Mouse (Mus musculus): ENCODE measurements around the gene Vgll4. TPM values are rescaled to one million over a fixed set of nuclear protein-coding genes. Genes with fewer than 3 reads are reported as not detected.

Gene Vgll4
- total and polyA plus RNA-seq, 3 experiments: 33.3 to 39.4 (median 35.0) TPM

- Histone ChIP-seq H3K4me3 (ENCODE audit: low read depth, low read length) (no peak overlapping the region), H3K36me3 (replicated peaks) (no peaks in the 10 kb centered on the region), H3K9me3 (replicated peaks) (no peaks in the 10 kb centered on the region), H3K27me3 (ENCODE audit: insufficient read depth, low read length) (peaks cover 6% of the 10 kb centered on the region; the same call in 1 of the 2 replicates), H3K4me1 (ENCODE audit: insufficient read depth, low read depth, low read length) (no peaks in the 10 kb centered on the region)
- no peak for TF ChIP-seq TAL1 (conservative IDR thresholded peaks at IDR 0.05; ENCODE audit: low read depth, low read length)
- no peak for TF ChIP-seq CTCF (IDR thresholded peaks at IDR 0.05; ENCODE audit: low read depth, low read length)
- TF ChIP-seq POLR2AphosphoS5 (IDR thresholded peaks at IDR 0.05; ENCODE audit: insufficient replicate concordance, low read depth, low read length): no peak
- TF ChIP-seq GATA2 (IDR thresholded peaks at IDR 0.05; ENCODE audit: borderline replicate concordance, low read depth, low read length): no peak
- TF ChIP-seq GATA1 (IDR thresholded peaks at IDR 0.05; ENCODE audit: borderline replicate concordance, low read length): no peak
- ATAC-seq (ENCODE audit: extremely low read depth, insufficient number of reproducible peaks, low FRiP score, poor library complexity, severe bottlenecking) (no peak), DNase-seq (ENCODE audit: low spot score) (no peak)
Observed at GRCm38 (mm10) chr6:114957756-114958155, 12.0 kb downstream of the Vgll4 start.

- Histone ChIP-seq H3K36me3 (replicated peaks) (no peaks in the 10 kb centered on the region), H3K4me3 (ENCODE audit: low read depth, low read length) (no peak overlapping the region), H3K27me3 (ENCODE audit: insufficient read depth, low read length) (peaks cover 3% of the 10 kb centered on the region; the same call in 1 of the 2 replicates), H3K4me1 (ENCODE audit: insufficient read depth, low read depth, low read length) (no peaks in the 10 kb centered on the region), H3K9me3 (replicated peaks) (no peaks in the 10 kb centered on the region)
- ATAC-seq (ENCODE audit: extremely low read depth, insufficient number of reproducible peaks, low FRiP score, poor library complexity, severe bottlenecking) (no peak), DNase-seq (ENCODE audit: low spot score) (no peak)
- no peak for TF ChIP-seq GATA1 (IDR thresholded peaks at IDR 0.05; ENCODE audit: borderline replicate concordance, low read length)
- TF ChIP-seq CTCF (IDR thresholded peaks at IDR 0.05; ENCODE audit: low read depth, low read length): no peak
- no peak for TF ChIP-seq GATA2 (IDR thresholded peaks at IDR 0.05; ENCODE audit: borderline replicate concordance, low read depth, low read length)
Observed at GRCm38 (mm10) chr6:114954496-114954895, 15.3 kb downstream of the Vgll4 start.

- Histone ChIP-seq H3K4me1 (ENCODE audit: insufficient read depth, low read depth, low read length) (no peaks in the 10 kb centered on the region), H3K36me3 (replicated peaks) (no peaks in the 10 kb centered on the region), H3K4me3 (ENCODE audit: low read depth, low read length) (no peak overlapping the region), H3K27me3 (ENCODE audit: insufficient read depth, low read length) (peaks cover 4% of the 10 kb centered on the region; the same call in 1 of the 2 replicates), H3K9me3 (replicated peaks) (no peaks in the 10 kb centered on the region)
- ATAC-seq (ENCODE audit: extremely low read depth, insufficient number of reproducible peaks, low FRiP score, poor library complexity, severe bottlenecking): no peak
- no peak for DNase-seq (ENCODE audit: low spot score)
- TF ChIP-seq GATA1 (IDR thresholded peaks at IDR 0.05; ENCODE audit: borderline replicate concordance, low read length): no peak
- no peak for TF ChIP-seq TAL1 (conservative IDR thresholded peaks at IDR 0.05; ENCODE audit: low read depth, low read length)
- TF ChIP-seq GATA2 (IDR thresholded peaks at IDR 0.05; ENCODE audit: borderline replicate concordance, low read depth, low read length): no peak
- TF ChIP-seq POLR2AphosphoS5 (IDR thresholded peaks at IDR 0.05; ENCODE audit: insufficient replicate concordance, low read depth, low read length): no peak
- no peak for TF ChIP-seq CTCF (IDR thresholded peaks at IDR 0.05; ENCODE audit: low read depth, low read length)
Observed at GRCm38 (mm10) chr6:114953601-114954000, 16.2 kb downstream of the Vgll4 start.

GRCm38 (mm10) chr6:114952356-114952755, 17.4 kb downstream of the Vgll4 start:
- no peak for ATAC-seq (ENCODE audit: extremely low read depth, insufficient number of reproducible peaks, low FRiP score, poor library complexity, severe bottlenecking)
- H3K27me3 ChIP-seq (ENCODE audit: insufficient read depth, low read length): peaks cover 5% of the 10 kb centered on the region; the same call in 1 of the 2 replicates
- no peaks in the 10 kb centered on the region for H3K36me3 ChIP-seq (replicated peaks)
- no peaks in the 10 kb centered on the region for H3K4me1 ChIP-seq (ENCODE audit: insufficient read depth, low read depth, low read length)
- H3K9me3 ChIP-seq (replicated peaks): no peaks in the 10 kb centered on the region
- TF ChIP-seq POLR2AphosphoS5 (IDR thresholded peaks at IDR 0.05; ENCODE audit: insufficient replicate concordance, low read depth, low read length): no peak
- no peak overlapping the region for H3K4me3 ChIP-seq (ENCODE audit: low read depth, low read length)
- no peak for DNase-seq (ENCODE audit: low spot score)

- Histone ChIP-seq H3K36me3 (replicated peaks) (no peaks in the 10 kb centered on the region), H3K27me3 (ENCODE audit: insufficient read depth, low read length) (peaks cover 5% of the 10 kb centered on the region), H3K9me3 (replicated peaks) (no peaks in the 10 kb centered on the region), H3K4me3 (ENCODE audit: low read depth, low read length) (no peak overlapping the region), H3K4me1 (ENCODE audit: insufficient read depth, low read depth, low read length) (no peaks in the 10 kb centered on the region)
- TF ChIP-seq GATA1 (IDR thresholded peaks at IDR 0.05; ENCODE audit: borderline replicate concordance, low read length): no peak
- ATAC-seq (ENCODE audit: extremely low read depth, insufficient number of reproducible peaks, low FRiP score, poor library complexity, severe bottlenecking): no peak
- DNase-seq (ENCODE audit: low spot score): no peak
Observed at GRCm38 (mm10) chr6:114944456-114945438, 25.0 kb downstream of the Vgll4 start.

- no peak for DNase-seq (ENCODE audit: low spot score)
- TF ChIP-seq TAL1 (conservative IDR thresholded peaks at IDR 0.05; ENCODE audit: low read depth, low read length) (no peak), CTCF (IDR thresholded peaks at IDR 0.05; ENCODE audit: low read depth, low read length) (no peak), GATA1 (IDR thresholded peaks at IDR 0.05; ENCODE audit: borderline replicate concordance, low read length) (no peak), GATA2 (IDR thresholded peaks at IDR 0.05; ENCODE audit: borderline replicate concordance, low read depth, low read length) (no peak), POLR2AphosphoS5 (IDR thresholded peaks at IDR 0.05; ENCODE audit: insufficient replicate concordance, low read depth, low read length) (no peak)
- Histone ChIP-seq H3K36me3 (replicated peaks) (no peaks in the 10 kb centered on the region), H3K4me1 (ENCODE audit: insufficient read depth, low read depth, low read length) (peaks cover 3% of the 10 kb centered on the region; the same call in 1 of the 2 replicates), H3K27me3 (ENCODE audit: insufficient read depth, low read length) (peaks cover 5% of the 10 kb centered on the region), H3K4me3 (ENCODE audit: low read depth, low read length) (no peak overlapping the region), H3K9me3 (replicated peaks) (no peaks in the 10 kb centered on the region)
- no peak for ATAC-seq (ENCODE audit: extremely low read depth, insufficient number of reproducible peaks, low FRiP score, poor library complexity, severe bottlenecking)
Observed at GRCm38 (mm10) chr6:114941201-114941849, 28.5 kb downstream of the Vgll4 start.
